Mouse (Mus musculus) kidney, adult 9 months (tissue): ENCODE measurements at regions not wholly inside any gene's neighbourhood (a gene's known extent, or its start where the extent isn't known, plus 50 kb on each side); places are given as distances from the start of the nearest gene placed in this dataset.

Experiments used
- DNase-seq: peaks from one replicate; pipeline ENCODE4 v3.0.0; 2022

DNA sequence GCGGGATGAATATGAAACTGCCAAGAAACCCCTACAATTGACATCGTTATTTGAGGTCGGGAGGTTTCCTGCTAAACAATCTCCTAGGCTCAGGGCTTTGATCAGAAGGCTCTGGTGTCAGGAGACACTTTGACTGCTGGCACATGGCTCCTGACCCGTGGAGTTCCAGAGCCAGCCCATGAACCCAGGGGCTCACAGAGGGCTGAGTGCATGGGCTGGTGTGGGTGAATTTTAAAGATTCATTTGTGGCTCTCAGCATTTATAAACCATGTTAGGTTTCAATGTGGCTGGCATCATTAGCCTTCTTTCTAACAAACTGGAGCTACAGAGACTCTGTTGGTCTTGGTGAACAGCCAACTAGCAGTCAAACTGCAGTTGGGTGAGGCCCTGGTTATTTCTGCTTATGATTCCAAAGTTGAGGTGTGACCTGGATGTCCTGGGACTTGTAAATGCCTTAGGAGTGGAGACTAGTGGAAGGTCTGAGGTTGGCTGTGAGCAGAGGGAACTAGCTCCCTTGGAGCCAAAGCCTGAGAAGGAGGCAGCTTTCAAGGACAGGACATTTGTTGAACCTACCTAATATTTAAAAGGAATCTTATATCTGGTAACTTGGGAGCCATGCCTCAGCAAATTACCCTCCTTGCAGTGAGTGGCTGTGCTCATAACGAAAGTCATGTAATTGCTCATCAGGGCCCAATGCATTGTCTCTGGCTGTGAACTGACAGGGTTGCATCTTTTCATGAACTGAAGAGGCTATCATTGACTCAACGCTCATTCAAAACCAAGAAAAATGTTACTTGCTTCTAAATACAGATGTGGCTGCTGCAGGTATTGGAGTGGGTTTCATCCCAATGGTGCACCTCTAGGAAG, 108.0 kb upstream of the Mki67 start:
- DNase-seq = no peak

DNA sequence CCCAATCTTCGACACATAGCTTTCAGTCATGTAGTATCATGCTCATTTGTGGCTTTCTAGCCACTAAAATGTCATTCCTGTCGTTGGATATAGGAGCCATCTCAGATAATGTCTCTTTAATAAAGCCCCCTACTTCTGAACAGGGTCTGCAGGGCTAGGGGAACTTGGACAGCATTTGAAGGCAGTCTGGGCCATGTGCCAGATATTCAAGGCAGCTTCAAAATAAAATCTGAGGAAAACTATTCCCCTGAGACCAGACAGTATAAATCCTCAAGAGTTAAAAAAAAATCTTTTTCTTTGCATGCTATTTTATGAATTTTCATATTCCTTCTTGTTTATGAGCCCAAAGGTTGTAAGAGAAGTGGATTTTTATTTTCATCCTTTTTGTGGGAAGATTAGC, 113.1 kb upstream of the Mki67 start:
- DNase-seq = no peak

DNA sequence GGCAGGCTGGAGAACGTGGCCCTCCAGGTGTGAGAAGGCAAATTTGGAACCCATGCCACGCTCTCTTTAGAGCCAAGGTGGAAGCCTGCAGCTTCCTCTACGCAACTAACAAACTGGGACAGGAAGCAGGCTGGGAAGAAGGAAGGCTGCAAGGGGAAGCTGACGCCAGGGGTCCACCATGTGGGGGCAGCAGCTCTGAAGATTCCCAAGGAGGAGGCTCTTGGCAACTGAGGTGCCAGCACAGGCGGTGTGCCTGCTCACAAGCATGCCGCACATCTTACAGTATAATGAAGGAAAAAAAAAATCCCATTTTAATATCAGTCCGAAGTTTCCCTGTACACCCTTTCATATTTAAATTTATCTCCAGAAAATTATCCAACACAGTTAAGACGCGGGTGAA, 117.3 kb upstream of the Mki67 start:
- DNase-seq = no peak

DNA sequence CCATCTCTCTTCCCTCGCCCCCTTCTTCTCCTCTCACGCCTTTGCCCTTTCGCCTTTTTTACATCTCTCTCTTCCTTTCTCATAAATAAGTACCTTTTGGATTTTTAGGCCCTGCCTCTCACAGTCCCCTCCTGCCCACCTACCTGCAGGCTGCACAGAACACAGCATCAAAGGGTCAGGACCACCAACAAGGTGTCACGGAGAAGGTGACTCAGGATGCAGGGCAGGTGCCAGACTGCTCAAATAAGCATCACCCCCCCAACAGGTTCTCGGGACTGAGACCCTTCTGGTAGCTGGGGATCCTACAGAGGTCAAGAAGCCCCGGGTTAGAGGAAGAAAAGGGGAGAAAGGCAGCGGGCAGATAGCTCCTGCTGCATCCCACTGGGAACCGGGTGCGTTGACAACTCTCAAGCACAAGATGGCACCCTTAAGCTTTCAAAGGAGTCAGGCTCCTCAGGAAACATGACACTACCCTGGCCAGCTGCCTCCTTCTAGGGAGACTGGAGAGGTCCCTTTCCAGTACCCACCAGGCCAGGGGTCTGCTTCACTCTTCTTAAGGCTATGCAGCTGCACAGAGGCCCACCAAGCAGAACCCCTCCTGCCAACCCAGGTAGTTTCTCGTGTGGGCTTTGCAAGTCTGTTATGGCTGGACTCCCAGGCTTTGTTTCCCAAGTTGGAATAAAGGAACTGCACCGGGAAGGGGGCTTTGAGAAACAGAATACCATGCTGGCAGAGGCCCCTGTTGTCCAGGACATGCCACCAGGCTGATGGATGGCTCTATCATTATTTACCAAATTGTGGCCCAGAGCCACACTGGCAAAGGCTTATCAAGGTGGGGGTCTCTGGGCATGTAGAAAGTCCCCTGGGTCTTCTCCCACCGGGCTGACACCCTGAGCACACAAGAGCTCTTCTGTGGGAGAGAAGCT, 120.9 kb upstream of the Mki67 start:
- DNase-seq = peak; percentile 74

DNA sequence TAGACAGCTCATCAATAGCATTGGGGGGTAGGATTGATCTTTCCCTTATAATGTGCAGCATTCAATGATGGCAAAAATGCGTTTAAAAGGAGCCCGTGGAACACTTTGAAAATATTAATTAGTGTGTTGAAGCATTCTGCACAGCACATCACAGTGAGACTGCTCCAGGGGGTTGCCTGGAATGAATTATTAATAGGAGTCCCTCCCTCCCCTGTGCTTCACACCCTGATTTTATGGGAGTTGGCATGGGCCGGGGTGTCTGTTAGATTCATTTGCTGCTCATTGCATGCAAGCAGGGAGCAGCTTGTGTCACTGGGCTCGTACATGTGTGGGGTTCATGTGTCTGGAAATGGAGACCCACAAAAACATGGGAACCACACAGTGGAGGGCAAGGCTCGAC, 127.9 kb upstream of the Mki67 start:
- DNase-seq = no peak

DNA sequence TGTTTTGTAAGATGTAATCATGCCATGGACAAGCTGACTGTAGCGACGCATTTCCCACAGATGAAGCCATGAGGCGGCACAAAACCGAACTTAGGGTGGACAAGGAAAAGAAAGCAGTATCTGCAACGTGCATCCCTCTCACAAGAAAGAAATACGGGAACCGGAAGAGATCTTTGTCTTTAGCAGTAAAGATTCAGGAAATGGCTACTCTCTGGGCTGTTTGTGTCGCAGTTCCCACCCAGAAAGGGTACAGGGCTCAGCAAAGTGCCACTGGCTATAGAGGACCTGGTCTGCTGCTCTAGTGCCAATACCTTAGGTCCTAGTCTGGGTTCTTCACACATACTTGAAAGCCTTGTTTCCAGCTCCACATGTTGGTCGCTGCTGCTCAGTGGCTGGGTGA, 131.1 kb upstream of the Mki67 start:
- no peak for DNase-seq

DNA sequence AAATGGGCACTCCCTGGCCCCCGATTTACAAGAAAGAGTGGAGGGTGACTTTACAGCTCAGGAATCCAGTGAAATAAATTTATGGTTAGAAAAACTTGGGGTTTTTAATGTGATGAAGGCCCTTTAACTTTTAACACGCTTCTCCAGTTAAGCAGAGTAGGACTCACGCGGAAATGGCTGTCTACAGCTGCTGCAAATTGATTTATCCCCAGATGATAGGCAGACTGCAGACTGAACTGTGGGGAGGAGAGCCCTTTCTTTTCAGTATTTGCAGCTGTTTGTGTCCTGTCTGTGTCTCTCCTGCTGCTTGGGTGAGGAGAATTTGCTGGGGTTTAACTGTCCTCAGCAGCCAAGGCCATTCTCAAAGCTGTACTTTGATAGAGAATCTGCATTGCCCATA, 132.0 kb upstream of the Mki67 start:
- peak; percentile 4 for DNase-seq

DNA sequence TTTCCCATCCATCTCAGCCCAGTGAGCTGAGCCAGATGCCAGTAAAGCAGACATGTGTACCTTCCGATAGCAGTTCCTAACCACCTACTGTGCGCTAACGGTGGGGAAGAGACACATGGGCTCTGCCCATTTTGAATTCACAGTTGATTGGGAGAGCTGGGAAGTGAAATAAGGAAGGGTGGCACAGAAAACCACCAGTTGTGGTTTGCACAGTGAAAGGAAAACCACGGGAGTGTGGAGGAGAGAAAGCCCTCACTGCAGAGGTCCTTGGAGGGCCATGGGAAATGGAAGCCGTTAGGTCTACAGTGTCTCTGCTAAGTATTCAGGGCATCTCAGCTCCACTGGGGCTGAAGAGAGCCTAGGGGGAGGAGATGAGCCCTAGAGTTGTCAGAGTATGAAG, 132.7 kb upstream of the Mki67 start:
- no peak for DNase-seq

DNA sequence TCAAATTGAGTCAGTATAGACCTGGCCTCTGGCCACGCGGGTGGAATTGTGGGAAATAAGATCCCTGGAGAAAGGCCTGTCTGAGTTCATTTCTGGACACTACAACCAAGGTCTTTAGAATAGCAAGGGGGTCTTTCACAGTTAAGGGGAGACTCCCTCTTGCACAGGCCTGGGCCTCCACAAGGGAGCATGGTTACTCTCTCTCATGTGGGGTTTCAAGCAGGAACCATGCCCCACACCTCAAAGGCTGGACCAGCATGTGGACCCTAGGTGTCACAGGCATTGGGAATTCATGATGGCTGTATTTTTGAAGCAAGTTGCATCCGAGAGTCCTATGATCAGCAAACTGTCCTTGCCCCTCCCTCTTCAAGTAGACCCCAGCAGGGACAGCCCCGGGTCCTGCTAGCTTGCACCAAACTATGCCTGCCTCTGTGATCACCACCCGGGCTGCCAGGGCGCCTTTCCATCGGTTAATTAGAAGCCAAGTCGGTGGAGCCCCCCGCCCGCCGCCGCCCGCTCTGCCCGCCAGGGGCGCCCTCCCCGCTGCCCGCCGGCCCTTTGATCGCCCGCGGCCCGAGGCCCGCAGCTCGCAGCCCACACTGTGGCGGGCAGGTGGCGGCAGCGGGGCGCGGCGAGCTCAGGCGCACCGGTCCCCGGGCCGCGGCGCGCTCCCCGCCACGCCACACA, 137.1 kb upstream of the Mki67 start:
- DNase-seq = peak; percentile 2

DNA sequence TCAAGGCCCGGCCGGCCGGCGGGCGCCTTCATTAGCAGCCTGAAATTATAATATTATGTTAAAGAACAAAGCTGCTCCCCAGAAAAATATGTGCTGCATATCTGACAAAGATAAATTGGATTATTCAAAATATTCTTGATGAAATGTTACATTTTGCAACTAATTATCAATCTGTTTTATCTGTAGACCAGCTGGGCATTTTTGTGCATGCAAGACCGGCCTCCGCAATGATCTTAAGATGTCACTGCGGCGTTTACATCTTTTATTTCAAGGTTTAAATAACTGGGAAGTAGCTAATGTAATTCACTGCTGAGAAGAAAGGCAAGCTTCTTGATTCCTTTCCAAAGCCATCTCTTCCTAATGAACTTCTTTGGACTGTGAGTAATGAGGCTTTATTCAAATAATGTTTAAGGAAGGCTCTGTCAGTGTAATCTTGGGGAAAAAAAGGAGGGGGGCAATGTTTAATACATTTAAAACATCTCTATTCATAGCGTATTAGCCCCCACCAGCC, 137.7 kb upstream of the Mki67 start:
- DNase-seq = no peak

DNA sequence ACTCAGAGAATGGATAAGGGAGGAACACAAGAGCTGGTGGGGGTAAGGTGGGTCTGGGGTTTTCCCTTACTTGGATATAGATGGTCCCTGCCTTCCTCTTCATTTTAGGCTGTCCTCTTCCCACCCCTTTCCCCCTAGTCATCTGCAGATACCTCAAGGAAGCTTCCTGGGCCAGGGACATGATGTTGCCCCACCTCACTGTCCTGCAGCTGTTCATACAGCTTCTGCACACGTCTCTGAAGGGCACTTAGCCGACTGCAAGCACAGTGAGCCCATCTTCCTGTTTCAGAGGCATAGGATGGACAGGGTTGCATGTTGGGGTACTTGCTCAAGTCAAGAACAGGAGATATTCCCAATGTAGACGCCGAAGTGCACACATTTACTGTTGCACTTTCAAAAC, 144.1 kb upstream of the Mki67 start:
- no peak for DNase-seq

DNA sequence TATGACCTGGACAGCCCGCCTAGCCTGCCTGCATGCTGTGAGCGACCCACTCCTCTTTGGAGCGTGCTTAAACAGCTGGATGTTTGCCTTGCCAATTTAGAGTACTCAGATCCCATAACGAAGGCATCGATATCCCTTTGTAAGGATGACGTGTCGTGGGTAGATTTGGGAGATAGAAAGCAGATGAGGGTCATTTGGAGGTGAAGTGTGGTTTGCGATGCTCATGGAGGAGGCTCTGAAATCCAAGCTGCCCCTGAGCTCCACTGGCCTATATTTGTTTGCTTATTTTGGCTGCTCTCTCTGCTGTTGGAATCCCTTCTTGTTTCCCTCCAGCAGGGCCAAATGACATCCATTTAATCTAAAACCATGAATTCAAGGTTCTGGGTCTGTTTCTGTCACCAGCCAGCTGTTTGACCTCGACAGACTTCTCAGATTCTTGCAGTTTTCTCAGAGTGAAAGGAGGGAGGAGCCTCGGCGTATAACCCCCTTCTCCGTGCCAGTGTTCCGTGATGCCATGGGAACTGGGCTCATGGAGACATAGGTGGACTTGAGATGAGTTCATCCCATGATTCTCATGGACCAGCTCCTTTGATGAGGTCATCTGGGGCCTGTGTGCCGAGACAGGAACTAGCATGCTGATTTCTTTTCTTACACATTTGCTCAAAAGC, 144.7 kb upstream of the Mki67 start:
- peak; percentile 23 for DNase-seq

DNA sequence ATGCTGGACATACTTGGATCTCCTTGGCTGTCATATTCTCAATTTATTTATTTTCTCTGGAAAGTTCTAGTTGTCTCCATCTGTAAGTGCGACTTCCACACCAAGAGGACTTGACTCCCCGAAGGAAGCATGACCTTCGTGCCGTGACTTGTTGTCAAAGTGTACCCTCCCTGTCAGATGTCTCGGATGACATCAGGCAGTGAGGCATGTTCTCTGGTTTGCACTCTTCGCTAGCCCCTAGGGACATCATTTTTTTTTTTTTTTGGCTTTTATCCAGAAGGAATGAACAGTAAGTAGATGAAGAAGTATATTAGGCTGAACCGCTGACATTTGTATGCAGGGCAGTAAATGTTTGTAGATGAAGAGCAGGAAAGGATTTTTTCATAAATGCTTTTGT, 145.2 kb upstream of the Mki67 start:
- peak; percentile 24 for DNase-seq

DNA sequence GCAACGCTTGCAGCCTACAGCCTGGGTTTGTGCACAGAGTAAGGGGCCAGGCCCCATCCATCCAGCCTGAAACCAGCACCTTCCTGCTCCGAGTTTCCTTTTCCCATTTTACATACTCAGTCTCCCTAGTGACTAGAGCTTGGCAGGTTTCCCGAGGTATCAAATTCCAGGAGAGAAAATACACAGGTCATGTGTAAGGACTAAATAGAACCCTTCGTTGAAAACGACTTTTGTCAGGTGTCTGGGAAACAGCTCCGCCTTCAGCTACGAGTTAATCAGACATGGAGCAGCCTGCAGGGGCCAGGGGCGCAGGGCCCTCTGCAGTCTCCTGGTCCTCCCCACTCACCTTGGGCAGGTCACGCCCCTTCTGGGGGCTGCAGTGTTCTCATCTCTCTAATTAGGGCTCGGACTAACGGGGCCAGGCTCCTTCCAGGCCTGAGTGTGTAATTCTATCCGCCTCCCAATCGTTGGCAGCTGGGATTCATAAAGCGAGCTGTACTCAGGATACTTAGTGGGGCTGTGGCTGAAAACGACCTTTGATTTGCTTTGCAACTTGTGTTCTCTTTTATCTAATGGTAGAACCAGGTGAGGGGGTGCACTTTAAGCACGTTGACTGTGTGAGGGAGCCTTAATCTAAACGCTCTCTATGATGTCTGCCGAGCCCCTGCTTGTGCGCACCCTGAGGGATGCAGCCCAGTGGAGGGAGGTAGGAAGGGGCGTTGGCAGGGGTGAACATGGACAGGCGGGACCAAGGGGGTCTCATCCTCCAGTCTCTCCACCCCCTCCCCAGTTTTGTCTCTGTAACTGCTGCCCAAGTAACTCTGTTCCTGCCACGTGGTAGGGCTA, 147.6 kb upstream of the Mki67 start:
- DNase-seq = peak; percentile 63

DNA sequence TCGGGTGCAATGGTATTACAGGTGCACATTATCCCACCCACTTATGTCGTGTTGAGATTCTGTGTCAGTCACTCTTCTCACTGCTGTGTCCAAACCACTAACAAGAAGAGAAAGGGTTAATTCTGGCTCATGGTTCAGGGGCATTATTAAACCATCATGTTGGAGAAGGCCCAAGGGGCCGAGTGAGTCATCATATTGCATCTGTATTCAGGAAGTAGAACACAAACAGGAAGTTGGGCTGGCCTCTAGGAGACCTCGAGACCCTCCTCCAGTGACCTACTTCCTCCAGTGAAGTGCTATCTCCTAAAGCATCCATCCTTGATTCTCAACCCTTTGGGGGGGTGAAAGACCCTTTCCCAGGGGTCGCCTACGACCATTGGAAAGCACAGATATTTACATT, 154.8 kb upstream of the Mki67 start:
- DNase-seq = no peak

DNA sequence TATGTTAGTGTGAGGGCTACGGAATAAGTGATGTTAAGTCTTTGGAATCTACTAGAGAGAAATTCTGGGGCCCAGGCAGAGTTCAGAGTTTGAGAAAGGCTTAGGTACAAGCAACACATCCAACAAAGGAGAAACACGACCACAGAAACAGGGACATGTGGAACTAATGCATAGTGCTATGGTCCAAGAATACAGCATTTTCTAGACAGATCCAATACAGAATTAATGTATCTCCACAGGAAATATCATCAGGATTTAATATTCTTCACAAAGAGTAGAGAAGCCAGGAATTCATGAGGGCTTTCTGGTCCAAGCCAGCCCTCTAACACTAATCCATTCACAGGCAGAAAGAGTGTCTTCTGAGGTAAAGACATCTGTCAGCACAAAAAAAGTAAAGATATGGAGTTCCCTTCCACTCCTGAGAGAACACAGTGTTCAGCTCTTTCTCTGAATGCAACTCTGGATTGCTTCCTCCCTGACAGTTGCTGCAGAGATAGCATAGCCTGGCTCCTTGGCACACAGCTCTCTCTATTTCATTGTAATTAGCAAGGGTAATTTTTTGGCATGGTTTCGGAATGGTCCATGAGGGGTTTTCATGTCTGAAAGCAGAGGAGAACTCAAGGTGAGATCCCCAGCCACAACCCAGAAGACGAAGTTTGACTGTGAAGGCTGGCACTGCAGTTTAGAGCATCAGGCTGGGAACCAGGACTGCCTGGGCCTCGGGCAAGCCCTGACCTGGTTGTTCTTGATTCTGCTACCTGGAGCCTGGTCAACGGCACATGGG, 161.1 kb upstream of the Mki67 start:
- no peak for DNase-seq

DNA sequence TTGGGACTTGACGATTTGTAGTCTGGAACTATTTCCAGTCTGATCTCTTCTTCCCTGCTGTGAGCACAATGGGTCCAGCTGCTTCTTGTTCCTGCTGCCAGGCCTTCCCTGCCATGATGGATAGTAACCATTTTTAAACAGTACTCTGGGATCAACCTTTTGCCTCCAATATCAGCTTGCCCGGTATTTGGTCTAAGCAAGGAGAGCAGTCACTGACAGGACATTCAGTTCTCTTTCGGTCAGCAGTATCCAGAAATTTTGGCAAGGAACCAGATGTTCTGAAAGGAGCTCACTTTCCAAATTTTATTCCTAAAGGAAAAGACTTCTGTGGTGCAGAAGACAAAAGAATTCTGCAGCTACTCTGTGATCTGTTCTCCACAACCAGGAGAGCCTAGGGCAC, 162.6 kb upstream of the Mki67 start:
- no peak for DNase-seq

DNA sequence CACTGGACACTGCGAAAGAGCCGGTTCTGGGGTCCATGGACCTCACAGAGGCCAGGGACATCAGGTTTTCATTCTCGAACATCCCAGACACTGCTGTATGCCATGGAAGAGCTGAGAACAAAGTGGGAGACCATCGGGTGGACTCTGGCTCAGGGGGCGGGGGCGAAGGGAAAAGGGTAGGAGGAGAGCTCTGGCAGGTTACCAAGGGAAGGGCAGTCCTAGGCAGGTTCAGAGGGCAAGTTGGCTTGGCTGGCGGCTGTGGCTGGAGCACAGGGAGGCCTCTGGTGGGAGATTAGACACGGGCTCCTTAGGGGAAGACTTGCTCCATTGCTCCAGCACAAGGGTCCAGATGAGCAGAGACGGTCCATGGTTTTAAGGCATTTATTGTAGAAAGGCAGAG, 164.3 kb upstream of the Mki67 start:
- peak; percentile 30 for DNase-seq

DNA sequence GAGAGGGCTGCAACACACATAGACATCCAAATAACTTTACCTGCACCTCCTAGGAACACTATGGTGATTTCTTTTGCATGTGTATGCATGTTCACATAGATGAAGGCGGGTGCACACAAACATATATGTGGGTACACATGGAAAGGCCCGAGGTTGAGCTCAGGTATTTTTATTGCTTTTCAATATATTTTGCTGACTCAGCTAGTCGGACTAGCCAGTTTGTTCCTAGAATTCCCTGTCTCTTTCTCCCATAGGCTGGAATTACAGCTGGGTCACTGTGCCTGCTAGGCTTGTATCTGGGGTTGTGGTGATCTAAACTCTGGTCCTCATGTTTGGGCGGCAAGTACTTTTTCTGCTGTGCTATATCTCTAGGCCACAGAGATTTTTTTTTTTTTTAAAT, 166.1 kb upstream of the Mki67 start:
- no peak for DNase-seq

DNA sequence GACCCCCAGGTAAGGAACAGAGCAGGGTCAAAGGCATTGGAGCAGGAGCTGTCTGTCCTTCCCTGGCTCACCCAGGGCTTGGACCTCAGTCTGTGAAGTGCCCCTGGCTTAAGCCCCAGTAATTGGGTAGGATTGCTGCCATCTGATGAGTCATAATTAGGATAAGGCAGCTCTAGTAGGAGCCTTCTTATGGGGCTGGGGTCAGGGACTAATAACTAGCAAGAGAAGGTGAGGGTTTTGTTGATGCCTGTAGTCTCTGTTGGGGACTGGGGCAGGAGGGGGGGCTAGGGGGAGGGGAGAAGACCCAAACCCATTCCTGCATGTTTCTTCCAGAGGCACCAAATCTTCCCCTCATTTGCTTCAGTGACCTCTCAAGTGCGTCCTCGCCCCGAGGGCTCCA, 172.4 kb upstream of the Mki67 start:
- DNase-seq = no peak
